Mouse (Mus musculus): ENCODE measurements around the gene Hpn.

Gene Hpn

GRCm38 (mm10) chr7:31115182-31115581 is at the start of gene Hpn:
Gene Hpn, minus strand, starts transcription at chr7:31115290.
- DNase-seq (ENCODE audit: low spot score in 2 of 2): no peak

GRCm38 (mm10) chr7:31164748-31165147 is 49.7 kb upstream of the Hpn start:
- DNase-seq (ENCODE audit: low spot score in 2 of 2): no peak

- no peak for DNase-seq (ENCODE audit: low spot score in 2 of 2)
Measured at GRCm38 (mm10) chr7:31163666-31164577, 48.8 kb upstream of the Hpn start.

- no peak for DNase-seq (ENCODE audit: low spot score in 2 of 2)
Measured at GRCm38 (mm10) chr7:31162324-31162723, 47.2 kb upstream of the Hpn start.

GRCm38 (mm10) chr7:31161831-31162230 is 46.7 kb upstream of the Hpn start:
- DNase-seq (ENCODE audit: low spot score in 2 of 2): no peak

- no peak for DNase-seq (ENCODE audit: low spot score in 2 of 2)
Measured at GRCm38 (mm10) chr7:31161246-31161645, 46.2 kb upstream of the Hpn start.

GRCm38 (mm10) chr7:31160763-31161162 is 45.7 kb upstream of the Hpn start:
- no peak for DNase-seq (ENCODE audit: low spot score in 2 of 2)

GRCm38 (mm10) chr7:31156034-31156928 is 41.2 kb upstream of the Hpn start:
- DNase-seq (ENCODE audit: low spot score in 2 of 2): peak in 1 of 2 experiments; percentile 45

- DNase-seq (ENCODE audit: low spot score in 2 of 2): peak; percentile 39 to 44
Measured at GRCm38 (mm10) chr7:31155296-31156033, 40.4 kb upstream of the Hpn start, which contains the start of gene Gramd1a. Gene Gramd1a, minus strand, starts transcription at chr7:31155896.

GRCm38 (mm10) chr7:31153536-31154320 is 38.6 kb upstream of the Hpn start:
- no peak for DNase-seq (ENCODE audit: low spot score in 2 of 2)

- DNase-seq (ENCODE audit: low spot score in 2 of 2): peak; percentile 80 to 82
Measured at GRCm38 (mm10) chr7:31151301-31152241, 36.5 kb upstream of the Hpn start.

GRCm38 (mm10) chr7:31150566-31151300 is 35.6 kb upstream of the Hpn start:
- DNase-seq (ENCODE audit: low spot score in 2 of 2): peak; percentile 92 to 93

- no peak for DNase-seq (ENCODE audit: low spot score in 2 of 2)
Measured at GRCm38 (mm10) chr7:31149751-31150565, 34.9 kb upstream of the Hpn start.

GRCm38 (mm10) chr7:31149271-31149670 is 34.2 kb upstream of the Hpn start:
- no peak for DNase-seq (ENCODE audit: low spot score in 2 of 2)

GRCm38 (mm10) chr7:31148756-31149155 is 33.7 kb upstream of the Hpn start:
- peak; percentile 71 to 72 for DNase-seq (ENCODE audit: low spot score in 2 of 2)

GRCm38 (mm10) chr7:31148086-31148485 is 33.0 kb upstream of the Hpn start:
- no peak for DNase-seq (ENCODE audit: low spot score in 2 of 2)

- no peak for DNase-seq (ENCODE audit: low spot score in 2 of 2)
Measured at GRCm38 (mm10) chr7:31145596-31146160, 30.6 kb upstream of the Hpn start.

- no peak for DNase-seq (ENCODE audit: low spot score in 2 of 2)
Measured at GRCm38 (mm10) chr7:31144886-31145285, 29.8 kb upstream of the Hpn start.
